Mouse (Mus musculus): Measurements from ENCODE around the gene Slc7a5.

Slc7a5 gene

DNA sequence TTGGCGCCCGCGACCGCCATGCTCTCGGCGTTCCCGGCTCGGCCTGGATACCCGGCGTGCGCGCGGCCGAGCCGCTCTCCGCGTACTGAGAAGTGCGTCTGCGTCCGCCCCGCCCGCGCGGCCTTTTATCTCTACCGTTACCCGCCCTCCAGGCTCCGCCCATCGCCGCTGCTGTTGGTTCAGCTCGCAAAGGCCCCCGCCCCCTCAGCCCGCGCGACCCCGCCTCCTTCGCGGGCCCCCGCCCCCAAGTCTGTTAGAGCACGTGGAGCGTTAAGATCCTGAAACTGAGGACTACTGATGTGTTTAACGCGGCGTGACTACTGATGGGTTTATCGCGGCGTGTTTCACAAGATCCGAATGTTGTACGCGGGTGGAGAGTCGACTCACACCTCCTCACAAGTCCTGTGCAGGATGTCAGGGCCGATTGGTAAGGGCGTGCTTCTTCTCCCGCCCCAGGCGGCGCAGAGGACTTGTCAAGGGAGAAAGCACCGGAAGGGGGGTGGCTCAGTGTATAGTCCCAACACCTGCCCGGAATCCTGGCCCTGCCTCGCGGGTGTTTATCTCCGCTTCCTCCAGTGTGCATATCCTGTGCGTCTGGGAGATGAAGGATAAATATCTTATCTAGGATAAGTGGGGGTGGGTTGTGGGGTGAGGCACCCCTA, at the start of gene Slc7a5:
Slc7a5 (minus strand) TSS at position 108 of the 662 bp plus-strand sequence.
- peak; percentile 95 for DNase-seq (ENCODE audit: low spot score)

DNA sequence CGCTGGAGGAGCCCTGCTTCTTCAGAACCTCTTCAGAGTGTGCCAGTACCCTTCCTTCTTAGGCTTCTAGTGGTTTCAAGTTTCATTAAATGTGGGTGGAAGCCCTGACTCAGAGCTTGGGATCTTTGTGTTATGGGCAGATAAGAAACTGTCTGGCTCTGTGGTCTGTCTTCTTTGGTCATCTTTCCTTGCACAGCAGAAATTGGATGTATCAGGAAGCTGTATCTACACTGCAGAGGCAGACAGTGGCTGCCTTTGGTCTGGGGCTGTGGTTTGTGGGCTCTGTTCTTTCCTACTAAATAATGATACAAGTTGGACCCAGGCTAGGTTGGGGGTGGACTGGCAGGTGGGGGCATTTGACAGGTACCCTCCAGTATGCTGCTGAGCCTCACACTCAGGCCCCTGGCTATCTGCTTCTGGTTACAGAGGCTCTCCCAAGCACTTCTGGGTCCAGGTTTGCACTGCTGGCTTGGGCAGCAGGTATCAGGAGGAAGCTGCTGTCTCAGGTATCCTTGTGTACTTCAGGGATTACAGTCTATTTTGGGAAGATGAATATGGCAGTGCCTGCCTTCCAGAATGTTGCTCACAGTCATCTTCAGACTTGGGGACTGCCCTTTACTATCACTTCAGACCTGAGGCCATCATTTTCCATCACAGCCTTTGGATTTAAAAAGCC, 48.5 kb upstream of the Slc7a5 start:
- DNase-seq (ENCODE audit: low spot score): no peak

DNA sequence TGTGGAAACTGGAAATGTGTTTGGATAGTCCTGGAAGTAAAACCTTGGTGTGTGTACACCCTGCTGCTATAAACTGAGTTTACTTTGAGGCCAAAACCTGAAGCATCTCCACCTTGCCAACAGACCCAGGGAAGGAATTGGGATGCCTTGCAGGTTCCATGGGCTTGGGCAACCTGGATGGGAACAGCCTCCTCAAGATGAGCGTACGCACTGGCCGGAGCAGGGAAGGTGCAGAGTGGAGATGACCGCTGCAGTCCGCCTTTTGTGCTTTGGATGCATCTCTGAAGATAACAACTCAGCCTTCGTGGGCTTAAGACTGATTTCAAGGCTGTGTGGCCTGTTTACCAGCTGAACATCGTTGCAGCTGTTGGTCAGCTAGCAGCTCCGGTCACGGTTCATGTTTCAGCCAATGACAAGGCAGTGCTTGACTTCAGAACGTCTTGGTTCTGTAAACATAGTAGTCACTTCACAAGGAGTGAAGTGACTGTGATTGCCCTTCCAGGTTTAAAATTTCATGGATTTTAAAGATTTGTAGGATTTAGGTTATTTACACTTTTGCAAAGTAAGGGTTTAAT, 47.6 kb upstream of the Slc7a5 start:
- DNase-seq (ENCODE audit: low spot score): no peak

DNA sequence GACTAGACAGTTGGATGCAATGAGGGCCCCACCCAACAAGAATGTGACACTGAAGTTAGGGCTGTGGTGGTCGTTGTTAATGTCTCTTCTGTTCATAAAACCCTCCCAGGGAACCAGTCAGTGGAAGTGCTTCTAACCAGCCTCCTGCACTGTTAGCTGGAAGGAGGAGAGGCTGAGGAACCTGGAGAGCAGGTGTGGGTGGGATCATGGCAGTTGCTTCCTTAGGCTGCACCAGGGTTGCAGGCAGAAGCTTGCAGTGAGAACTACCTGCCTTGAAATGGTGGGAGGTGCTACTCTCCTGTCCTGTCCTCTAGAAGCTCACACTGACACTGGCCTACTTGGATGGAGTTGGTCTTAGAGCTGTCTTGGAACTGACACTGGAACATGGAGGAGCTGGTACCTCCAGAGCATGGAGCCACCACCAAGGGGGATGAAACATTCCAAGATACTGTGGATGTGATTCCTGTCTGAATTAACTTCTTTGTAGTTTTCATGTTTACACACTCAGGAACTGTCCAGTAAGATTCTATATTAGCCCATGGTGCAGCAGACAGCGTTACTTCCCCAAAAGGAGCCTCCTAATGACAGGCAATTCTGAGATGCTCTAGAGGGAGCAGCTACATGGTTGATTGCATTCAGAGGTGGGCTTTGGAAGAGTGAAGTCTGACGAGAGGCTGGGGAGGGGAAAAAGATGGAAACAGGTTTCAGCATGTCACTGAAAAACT, 46.5 kb upstream of the Slc7a5 start:
- DNase-seq (ENCODE audit: low spot score): no peak

DNA sequence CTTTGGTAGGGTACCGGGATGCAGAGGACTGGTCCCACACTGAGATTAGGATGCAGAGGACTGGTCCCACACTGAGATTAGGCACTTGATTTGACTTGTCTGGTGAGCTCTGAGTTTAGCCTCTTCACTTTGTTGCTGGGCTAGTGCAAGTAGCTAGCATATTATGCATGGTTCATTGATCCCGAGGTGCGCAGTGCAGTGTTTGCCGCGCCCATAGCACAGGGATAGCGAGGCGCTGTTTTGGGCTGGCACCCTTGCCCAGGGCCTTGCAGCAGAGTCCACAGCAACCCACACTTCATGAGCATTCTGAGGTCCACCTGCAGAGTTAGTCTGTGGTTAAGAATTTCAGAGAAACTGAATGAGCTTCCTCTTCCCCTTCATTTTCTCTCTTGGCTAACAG, 45.3 kb upstream of the Slc7a5 start:
- no peak for DNase-seq (ENCODE audit: low spot score)

DNA sequence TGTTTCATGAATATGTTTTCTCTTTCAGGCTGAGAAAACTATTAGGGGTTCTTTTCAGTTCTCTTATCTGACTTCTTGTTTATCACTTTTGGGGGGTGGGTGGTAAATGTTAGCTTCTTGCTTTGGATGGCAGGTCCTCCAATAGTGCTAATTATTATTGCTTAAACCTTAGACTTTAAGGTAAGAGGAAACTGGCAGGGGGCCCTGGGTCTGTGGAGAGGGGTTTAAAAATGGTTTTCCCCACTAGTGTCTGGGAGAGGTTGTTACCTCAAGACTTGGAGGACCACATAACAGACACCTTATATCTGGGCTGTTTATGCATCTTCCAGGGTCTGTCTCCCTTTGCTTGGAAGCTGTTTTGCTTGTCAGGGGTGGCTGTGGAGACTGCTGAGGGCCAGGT, 44.6 kb upstream of the Slc7a5 start:
- no peak for DNase-seq (ENCODE audit: low spot score)

DNA sequence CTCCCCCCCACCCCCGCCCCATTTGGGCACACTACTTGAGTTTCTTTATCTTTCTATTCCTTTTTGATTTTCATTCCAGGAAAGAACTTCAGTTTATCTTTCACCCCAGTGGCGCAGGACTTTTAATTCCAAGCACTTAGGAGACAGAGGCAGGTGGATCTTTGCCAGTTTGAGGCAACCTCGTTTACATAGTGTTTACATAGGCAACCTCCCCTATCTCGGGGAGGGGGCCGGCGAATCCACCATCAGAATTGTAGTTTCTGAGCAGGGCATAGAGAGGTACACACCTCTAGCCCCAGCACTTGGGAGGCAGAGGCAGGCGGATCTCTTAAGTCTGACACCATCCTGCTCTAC, 44.1 kb upstream of the Slc7a5 start:
- peak; percentile 52 for DNase-seq (ENCODE audit: low spot score)

DNA sequence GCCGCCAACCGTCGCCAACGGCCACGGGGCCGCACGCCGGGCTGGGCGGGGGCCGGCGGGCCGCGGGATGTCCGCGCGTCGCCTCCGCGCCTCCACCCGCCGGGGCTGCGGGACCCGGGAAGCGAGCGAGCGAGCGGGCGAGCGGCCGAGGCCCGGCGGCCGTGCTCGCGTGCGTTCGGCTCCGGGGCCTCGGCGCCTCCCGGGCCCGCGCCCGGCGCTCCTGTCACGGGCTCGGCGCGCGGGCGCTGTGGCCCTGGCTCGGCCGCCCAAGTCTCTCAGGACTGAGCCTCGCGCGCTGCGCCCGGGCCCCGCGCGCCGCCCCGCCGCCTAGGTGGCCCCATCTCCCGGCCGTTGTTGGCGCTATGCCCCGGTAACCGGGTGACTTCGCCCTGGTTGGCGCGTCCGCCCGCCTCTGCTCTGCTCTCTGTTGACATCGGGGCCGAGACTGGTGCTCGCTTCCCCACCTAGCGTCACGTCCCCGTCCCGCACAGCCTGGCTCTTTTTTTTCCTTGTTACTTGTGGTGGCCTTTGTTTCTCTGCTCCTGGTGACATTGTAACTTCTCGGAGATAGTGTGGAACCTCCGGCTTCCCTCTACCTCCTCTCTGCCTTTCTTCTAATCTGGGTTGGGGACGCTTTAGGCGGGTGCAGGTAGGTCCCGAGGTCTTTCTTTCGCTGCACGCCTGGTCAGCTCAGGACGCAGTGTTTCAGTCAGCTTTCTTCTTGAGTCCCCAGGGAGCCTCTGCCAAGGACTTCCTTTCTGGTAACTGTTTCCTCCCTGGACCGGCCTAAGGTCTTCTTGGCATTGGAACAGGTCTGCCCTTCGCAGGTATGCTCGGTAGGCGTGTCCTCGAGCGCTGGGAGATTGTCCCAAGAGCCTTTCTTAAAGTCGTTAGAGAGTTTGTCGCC, 43.5 kb upstream of the Slc7a5 start:
- peak; percentile 82 for DNase-seq (ENCODE audit: low spot score)

DNA sequence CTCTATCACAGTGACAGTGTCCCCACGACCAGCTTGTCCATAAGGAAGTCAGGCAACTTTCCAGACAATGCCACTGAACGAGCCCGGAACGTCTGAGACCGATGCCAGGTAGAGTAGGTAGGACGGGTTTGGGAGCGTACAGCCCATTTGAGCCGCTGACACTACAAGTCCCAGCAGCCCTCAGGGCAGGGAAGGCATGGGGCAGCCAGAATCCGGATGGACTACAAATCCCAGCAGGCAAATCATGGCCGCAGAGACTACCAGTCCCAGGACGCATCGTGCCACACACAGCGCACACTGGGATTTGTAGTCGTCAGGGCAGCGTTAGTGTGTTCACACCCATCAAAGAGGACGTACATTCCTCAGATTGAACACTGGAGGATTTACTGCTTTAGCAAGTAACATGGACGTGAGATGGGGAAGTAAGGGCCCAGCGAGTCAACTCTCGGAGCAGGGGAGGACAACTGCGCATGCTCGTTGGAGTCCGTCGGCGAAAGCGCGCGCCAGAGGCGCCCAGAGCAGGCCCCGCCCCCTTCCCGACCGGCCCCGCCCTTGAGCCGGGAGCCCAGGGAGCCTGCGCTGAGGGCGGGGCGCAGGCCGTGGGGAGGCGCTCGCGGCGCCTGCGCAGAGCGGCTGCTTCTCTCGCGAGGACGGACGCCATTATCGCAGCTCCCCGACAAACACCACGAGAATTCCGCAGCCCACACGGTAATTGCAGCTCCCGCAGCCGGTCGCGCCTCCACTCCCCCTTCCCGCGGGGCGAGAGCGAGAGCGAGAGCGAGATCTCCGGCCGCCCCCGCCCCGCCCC, 42.7 kb upstream of the Slc7a5 start:
- DNase-seq (ENCODE audit: low spot score): peak; percentile 99

DNA sequence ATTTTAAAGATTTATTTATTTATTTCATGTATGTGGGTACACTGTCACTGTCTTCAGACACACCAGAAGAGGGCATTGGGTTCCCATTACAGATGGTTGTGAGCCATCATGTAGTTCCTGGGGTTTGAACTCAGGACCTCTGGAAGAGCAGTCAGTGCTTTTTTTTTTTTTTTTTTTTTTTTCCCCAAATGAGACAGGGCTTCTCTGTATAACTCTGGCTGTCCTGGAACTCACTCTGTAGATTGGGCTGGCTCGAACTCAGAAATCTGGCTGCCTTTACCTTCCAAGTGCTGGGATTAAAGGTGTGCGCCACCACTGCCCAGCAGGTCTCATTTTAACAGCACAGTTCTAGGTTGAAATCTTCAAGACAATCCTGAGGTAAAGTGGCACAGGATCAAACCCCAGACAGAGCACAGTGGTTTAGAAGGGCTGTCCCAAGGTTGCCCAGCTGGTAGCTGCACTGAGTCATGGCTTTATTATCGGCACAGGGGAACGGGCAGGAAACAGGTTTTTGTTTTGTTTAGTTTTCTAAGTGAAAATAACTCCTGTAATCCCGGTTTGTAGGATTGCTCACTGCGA, 41.8 kb upstream of the Slc7a5 start, which contains the start of gene Banp:
Banp (plus strand) TSS at position 529 of the 579 bp plus-strand sequence.
- no peak for DNase-seq (ENCODE audit: low spot score)

DNA sequence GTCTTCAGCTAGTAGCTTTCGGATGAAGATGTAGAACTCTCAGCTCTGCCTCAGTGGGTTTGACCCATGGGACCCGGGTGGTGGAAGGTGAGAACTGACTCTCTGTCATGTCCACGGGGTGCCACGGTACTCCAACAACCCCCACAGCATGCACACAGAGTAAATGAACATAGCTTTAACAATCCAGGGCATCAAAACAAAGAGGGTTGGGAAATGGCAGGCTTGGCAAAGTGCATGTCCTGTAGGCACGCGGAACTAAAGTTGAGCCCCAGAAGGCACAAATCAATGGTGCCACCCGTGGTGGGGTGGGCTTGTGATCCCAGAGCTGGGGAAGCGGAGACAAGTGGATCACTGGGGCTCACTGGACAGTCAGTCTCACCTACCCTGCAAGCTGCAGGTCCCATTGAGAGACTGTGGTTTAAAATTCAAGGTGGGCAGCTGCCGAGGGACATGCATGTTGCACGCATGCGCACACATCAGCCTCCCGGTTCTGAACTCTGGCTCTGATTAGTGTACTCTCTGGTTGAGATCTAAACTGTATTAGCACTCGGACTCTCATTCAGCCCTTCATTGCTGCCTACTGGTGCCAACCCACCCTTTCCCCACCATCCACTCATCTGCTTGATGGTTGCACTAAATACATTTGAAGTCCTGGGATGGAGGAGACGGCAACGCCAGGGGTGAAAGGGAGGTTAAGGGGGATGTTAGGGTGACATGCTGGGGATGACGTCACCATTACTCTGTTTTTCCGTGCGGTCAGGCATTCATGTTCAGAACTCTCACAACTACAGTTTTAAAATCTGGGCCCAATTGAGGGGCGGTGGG, 41.0 kb upstream of the Slc7a5 start:
- DNase-seq (ENCODE audit: low spot score): no peak

DNA sequence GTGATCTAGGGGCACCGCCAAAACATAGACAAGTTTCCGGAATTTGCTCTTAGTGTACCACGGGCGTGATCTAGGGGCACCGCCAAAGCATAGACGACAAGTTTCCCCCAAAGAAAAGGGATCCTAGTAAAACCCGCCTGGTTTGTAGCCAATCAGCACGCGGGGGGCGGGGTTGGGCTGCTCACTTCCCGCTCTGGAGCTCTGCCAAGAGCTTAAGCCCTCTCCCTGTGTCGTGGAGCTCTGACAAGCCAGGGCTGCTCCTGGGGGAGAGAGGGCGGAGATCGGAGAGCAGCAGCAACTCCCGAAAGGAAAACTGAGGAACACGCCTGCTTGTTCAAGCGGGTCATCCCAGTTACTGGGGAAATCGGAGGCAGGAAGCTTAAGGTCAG, 40.3 kb upstream of the Slc7a5 start:
- DNase-seq (ENCODE audit: low spot score): peak; percentile 84

DNA sequence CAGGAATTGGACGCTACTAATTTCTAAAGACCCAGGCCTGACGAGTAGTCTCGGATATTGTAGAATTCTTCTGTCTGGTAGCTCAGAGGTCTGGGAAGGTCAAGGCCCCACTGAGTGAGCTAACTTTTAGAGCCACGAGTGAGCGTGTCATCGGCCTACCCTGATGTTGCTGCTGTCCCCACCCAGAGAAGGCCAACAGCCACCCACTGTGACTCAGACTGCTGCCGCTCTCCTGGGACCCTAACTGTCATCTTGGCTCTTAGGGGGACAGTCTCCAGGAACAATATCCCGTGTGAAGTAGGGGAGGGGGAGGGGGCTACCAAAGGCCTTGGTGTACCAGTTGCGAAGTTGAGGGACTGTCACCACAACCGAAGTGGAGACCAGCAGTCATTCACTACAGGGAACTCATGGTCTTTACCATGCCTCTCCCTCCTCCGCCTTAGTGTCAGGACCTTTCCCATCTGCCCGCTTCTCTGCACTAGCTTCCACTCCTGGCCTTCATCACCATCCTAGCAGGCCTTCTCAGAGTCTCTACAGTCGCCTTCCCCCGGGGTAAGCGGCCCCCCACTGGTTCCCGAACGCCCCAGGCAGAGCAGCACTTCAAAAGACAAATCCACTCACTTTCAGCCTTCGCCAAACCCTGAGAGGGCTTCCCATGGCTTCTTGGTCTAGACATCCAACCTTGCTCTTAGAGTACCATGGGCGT, 39.7 kb upstream of the Slc7a5 start:
- DNase-seq (ENCODE audit: low spot score): no peak

DNA sequence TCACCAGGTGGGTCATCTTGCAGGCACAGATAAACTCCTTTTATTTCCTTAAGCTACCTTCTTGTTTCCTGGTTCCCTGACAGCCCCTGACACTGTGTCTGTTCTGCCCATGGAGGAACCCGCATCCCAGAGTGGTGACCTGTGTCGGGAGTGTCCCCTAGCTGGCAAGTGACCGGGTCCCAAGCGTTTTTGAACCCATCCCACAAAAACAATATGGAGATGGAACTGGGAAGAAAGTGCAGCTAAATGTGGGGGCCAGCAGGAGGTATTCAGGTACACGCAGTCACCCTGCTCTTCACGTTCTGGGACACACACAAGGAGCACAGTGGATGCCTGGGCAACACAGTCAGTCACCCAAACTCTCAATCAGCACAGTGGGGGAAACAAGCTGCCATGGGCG, 38.9 kb upstream of the Slc7a5 start:
- DNase-seq (ENCODE audit: low spot score): no peak

DNA sequence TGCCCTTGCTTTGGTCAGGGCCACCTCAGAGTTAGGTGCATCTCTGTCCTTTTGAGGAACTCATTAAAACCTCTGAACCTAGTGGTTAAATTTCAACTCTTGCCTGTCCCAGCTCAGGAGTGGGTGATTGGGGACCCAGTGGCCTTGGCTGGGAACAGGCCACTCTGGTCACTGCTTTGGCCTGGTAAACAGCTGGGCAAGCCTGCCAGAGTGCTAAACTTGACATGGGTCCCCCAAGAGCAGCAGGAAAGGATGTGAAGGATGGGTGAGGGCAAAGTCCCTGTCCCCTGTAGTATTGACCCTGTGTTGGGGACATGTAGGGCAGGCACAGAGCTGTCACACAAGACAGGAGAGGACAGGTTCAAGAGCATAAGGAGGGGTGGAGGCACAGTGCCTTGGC, 37.3 kb upstream of the Slc7a5 start, which contains the start of gene Car5a:
Car5a (minus strand) TSS at position 74 of the 400 bp plus-strand sequence.
- no peak for DNase-seq (ENCODE audit: low spot score)

DNA sequence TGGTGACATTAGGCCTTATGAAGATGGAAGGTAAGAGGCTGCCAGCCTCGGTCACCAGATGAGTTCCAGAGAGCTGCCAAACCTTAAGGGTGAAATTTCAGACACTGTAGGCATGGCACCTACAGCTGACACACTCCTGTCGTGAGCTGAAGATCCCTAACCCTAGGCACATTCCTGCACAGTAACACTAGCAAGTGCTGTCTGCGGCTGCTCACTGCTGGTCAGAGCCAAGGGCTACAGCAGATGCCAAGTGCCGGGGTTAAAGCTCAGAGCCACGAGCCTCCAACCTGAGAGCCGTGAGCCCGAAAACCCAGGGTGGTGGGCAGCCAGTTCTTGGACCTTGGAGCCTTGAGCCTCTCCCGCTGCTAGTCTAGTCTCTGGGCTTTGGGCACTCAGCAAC, 36.2 kb upstream of the Slc7a5 start:
- DNase-seq (ENCODE audit: low spot score): no peak

DNA sequence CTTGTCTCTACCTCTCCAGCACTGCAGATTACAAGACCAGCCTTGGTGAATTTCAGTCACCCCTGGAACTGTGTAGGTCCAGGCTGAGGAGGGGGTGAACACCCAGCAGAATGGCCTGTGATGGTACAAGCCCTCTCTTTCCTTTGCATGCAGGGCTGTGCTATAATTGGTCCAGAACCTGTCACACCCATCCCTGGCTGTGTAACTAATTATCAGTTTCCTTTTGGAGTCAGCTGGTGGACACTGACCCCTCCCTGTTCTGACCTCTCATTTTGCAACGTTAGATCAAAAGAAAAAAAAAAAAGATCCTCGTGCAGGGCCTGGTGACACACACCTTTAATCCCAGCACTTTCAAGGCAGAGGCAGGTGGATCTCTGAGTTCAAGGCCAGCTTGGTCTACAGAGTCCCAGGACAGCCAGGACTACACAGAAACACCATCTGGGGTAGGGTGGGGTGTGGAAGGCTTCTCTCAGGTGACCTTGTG, 35.6 kb upstream of the Slc7a5 start:
- DNase-seq (ENCODE audit: low spot score): no peak

DNA sequence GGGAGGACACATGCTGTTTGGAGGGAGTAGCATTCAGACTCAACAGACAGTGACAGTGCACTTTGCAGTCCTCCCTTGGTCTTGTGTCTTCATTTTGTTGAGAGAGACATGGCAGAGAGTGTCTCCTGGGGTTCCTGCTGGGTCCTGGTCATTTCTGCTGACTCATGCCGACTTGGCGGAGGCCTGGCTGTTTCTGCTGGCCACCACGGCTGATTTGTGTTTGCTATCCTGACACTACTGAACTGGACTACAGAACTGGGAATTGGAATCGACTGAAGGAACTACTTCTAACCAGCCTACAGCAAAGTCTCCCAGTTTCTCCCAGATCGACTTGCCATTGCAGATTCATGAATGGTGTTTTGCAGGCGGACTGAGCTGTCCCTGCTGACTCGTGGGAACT, 31.2 kb upstream of the Slc7a5 start:
- no peak for DNase-seq (ENCODE audit: low spot score)

DNA sequence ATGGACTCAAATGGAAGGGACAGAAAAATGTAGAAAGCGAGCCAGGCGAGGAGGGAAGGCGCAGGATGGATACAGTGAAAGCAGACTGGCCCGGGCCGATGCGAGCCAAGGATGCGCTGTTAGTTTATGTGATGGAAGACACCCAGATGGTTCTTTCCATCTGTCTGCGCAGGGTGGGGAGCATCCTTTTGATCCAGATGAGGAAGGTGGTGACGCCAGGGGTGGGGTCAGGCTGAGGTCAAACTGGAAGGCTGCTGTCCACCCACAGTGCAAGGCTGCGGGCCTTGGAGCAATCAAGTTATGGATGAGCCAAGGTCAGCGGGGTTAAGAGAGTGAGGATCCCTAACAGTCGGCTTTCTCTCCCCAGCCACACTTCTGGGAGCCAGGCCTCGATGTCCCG, 28.9 kb upstream of the Slc7a5 start:
- no peak for DNase-seq (ENCODE audit: low spot score)
